Mouse (Mus musculus): Measurements from ENCODE around the gene Cfap100. TPM values are rescaled to one million over a fixed set of nuclear protein-coding genes. Genes with fewer than 3 reads are reported as not detected.
A peak's percentile ranks its signal among the peaks of the same experiment; 100 is the strongest.

Gene Cfap100
- 0.44 and 1.0 TPM in 2 replicates for polyA plus RNA-seq (2015; fragmentation: Nextera tagmentation; extraction: Ambion mirVana)

DNA sequence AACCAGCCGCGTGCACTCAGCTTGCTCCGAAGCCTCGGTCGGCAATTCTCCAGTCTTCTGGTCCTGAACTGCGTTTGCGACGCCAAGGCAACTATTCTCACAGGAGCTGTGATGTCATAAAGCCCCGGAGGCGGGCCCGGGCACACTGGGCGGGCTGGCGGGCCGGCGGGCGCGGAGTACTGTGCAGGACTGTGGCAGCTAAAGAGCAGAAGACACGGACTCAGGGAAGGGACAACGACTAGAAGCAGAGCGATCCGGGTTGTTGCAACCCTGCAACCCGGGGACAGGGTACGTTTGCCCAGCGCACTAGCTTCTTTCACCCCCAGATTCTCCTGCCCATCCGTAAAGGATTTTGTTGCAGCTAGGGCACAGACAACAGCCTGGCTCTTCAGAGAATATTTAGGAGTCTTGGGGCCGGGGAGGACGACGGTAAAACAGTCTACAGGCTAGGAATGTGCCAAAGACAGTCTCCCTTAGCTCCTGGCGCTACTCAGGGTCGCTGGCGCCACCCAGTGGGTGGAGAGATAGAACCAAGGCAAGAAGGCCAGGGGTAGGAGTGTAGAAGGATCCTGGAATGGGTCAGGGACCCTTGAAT is at the start of gene Cfap100:
Gene Cfap100, minus strand, starts transcription at position 418 of the 595 bp plus-strand sequence.
- H3K4me2 ChIP-seq = peak within 1 kb of the TSS; percentile 76
- ATAC-seq (ENCODE audit: insufficient number of reproducible peaks, low FRiP score, low TSS enrichment, low read depth) = peak; percentile 50
- peak within 1 kb of the TSS; percentile 18; the same call in 1 of the 2 replicates for H3K9ac ChIP-seq
- WGBS = under 1% methylated on average over 31 of the region's 31 CpGs
- peaks cover 10% of the 10 kb centered on the region; the same call in 1 of the 2 replicates for H3K4me1 ChIP-seq
- H3K27ac ChIP-seq = no peak within 1 kb of the TSS
- H3K9me3 ChIP-seq = no peaks in the 10 kb centered on the region
- H3K4me3 ChIP-seq = peak within 1 kb of the TSS; percentile 38
- peaks cover 16% of the 10 kb centered on the region for H3K27me3 ChIP-seq
- H3K36me3 ChIP-seq = no peaks in the 10 kb centered on the region

DNA sequence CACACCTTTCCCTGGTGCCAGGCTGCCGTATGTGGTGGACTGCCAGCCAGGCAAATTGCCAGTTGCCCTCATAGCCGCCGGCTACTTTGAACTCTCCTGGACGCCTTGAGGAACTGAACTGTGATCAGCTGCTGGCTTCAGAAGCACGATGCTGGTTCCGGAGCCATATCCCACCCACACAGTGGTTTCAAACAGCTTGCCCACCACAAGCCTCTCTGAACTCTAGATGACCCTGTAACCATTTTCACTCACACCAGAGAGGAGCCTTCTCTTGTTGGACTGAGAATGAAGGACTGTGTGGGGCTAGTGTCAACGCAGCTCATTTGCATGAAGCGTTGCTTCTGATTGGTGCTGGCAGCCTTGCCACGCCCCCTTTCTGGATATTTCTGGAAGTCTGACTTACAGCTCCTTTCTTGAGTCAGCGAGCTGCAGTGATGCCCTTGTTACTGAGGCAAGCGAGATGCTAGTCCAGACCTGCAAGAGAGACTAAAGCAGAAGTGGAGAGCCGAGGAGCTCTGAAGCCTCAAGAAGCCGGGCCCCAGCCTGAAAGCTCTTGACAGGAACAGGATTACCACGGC is 48.4 kb upstream of the Cfap100 start:
- Histone ChIP-seq H3K27me3 (no peaks in the 10 kb centered on the region), H3K36me3 (no peaks in the 10 kb centered on the region), H3K4me1 (peaks cover 17% of the 10 kb centered on the region), H3K9ac (no peak overlapping the region), H3K27ac (no peak overlapping the region), H3K4me3 (no peak overlapping the region), H3K9me3 (no peaks in the 10 kb centered on the region), H3K4me2 (no peak overlapping the region)
- no peak; the same call in 1 of the 2 replicates for ATAC-seq (ENCODE audit: insufficient number of reproducible peaks, low FRiP score, low TSS enrichment, low read depth)
- 44% methylated on average over 14 of the region's 14 CpGs for WGBS

DNA sequence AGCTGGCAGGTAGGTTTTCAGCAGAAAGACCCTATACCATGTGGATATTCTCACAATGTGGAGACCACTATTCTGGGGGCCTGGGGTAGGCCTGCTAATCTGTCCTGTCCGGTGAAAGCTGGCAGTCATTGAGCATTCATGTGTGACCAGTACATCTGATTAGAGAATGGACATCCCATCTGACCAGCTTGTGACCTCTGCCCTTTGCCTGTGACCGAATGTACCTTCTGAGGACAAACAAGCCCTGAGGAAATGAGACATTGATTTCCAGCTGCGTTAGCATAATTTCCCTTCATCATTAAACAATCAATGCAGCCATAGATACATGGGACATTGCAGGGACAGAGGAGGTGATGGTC is 47.2 kb upstream of the Cfap100 start:
- H3K4me1 ChIP-seq = peaks cover 29% of the 10 kb centered on the region
- no peak overlapping the region for H3K4me3 ChIP-seq
- no peaks in the 10 kb centered on the region for H3K9me3 ChIP-seq
- H3K9ac ChIP-seq = no peak overlapping the region
- WGBS = 83% methylated on average over 3 of the region's 3 CpGs
- H3K4me2 ChIP-seq = no peak overlapping the region
- no peak for ATAC-seq (ENCODE audit: insufficient number of reproducible peaks, low FRiP score, low TSS enrichment, low read depth)
- H3K27ac ChIP-seq = no peak overlapping the region
- no peaks in the 10 kb centered on the region for H3K36me3 ChIP-seq
- H3K27me3 ChIP-seq = no peaks in the 10 kb centered on the region

DNA sequence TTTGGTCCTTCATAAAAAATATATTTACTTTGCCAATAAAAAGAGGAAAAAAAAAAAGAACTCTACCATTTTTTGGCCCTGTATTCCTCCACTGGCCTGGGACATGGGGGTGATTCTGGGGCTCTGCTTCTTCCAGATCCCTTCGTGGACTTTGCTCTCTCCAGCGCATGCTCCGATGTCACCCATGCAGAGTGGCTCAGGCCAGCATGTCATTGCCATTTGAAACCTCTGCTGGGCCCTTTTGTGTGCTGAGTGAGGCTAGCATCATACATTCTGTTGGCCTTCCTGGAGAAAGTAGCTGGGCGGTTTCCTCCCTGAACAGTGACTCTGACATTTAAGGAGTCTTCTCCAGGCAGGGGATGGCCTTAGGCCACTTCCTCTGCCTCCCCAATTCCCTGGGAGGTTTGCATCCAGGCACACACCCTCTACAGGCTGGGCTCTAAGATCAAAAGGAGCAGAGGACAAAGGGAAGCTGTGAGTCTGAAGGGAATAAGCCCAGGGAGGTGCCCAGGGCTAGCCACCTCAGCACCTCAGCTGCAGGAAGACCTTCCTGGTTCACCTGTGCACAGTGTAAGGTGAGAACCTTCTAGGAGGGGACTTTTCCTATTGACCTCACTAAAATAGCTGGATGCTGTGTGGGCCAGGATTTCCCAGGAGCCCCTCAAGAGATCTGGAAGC is 46.7 kb upstream of the Cfap100 start:
- H3K27ac ChIP-seq = no peak overlapping the region
- no peaks in the 10 kb centered on the region for H3K9me3 ChIP-seq
- H3K4me1 ChIP-seq = peaks cover 34% of the 10 kb centered on the region
- no peaks in the 10 kb centered on the region for H3K36me3 ChIP-seq
- 77% methylated on average over 4 of the region's 4 CpGs for WGBS
- H3K4me3 ChIP-seq = no peak overlapping the region
- ATAC-seq (ENCODE audit: insufficient number of reproducible peaks, low FRiP score, low TSS enrichment, low read depth) = no peak
- H3K4me2 ChIP-seq = no peak overlapping the region
- no peaks in the 10 kb centered on the region for H3K27me3 ChIP-seq
- H3K9ac ChIP-seq = no peak overlapping the region

DNA sequence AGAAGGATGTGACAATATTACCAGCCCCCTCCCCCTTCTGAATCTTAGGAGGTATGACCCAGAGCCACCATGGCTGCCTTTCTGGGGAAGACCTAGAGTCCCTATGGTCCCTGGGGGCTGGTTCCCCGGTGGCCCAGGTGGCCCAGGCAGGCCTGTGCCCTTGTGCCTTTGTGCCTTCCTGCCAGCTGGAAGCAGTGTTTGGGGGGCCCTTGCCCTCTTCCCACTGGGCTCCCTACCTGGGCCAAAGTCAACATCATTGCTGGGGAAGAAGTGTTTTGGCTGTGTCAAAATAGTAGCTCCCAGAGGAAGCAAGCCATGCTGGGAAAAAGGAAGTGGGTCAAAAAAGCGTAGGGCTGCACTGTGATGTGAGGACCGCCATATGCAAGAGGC is 45.8 kb upstream of the Cfap100 start:
- Histone ChIP-seq H3K27ac (no peak overlapping the region), H3K9ac (no peak overlapping the region), H3K4me3 (no peak overlapping the region), H3K27me3 (no peaks in the 10 kb centered on the region), H3K4me1 (peaks cover 34% of the 10 kb centered on the region), H3K4me2 (no peak overlapping the region), H3K36me3 (no peaks in the 10 kb centered on the region), H3K9me3 (no peaks in the 10 kb centered on the region)
- ATAC-seq (ENCODE audit: insufficient number of reproducible peaks, low FRiP score, low TSS enrichment, low read depth) = no peak
- WGBS = 79% methylated on average over 3 of the region's 3 CpGs

DNA sequence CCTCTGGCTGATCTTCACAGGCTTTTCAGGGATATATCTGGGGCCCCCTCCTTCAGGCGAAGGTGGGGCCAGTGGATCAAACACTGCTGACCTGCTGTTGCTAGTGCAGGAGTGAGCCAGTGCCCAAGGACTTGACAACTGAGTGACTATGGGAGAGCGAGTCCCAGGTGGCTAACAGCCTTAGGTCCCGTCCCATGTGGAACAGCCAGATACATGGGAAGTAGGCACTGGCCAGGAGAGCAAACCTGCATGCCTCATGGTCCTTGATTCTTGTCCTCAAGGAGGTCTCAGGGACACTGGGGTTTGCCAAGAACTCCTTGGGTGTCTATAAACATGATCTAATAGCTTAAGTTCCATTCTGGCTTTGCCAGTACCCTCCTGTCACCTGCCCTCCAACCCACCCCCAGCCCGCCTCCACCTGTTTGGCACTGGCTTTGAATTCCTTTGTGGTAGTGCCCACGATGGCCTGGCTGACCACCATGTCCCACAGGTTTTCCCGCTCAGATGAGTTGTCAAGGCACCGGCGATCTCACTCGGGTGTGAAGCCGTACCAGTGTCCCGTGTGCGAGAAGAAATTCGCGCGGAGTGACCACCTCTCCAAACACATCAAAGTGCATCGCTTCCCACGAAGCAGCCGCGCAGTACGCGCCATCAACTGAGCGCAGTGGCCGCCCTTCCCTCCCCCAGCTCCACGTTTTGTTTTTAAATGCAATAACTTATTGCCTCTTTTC is 45.2 kb upstream of the Cfap100 start:
- H3K9me3 ChIP-seq = no peaks in the 10 kb centered on the region
- H3K9ac ChIP-seq = no peak overlapping the region
- no peaks in the 10 kb centered on the region for H3K27me3 ChIP-seq
- peaks cover 34% of the 10 kb centered on the region for H3K4me1 ChIP-seq
- H3K4me3 ChIP-seq = no peak overlapping the region
- ATAC-seq (ENCODE audit: insufficient number of reproducible peaks, low FRiP score, low TSS enrichment, low read depth) = no peak
- H3K27ac ChIP-seq = no peak overlapping the region
- H3K4me2 ChIP-seq = no peak overlapping the region
- H3K36me3 ChIP-seq = no peaks in the 10 kb centered on the region
- WGBS = 94% methylated on average over 24 of the region's 24 CpGs

DNA sequence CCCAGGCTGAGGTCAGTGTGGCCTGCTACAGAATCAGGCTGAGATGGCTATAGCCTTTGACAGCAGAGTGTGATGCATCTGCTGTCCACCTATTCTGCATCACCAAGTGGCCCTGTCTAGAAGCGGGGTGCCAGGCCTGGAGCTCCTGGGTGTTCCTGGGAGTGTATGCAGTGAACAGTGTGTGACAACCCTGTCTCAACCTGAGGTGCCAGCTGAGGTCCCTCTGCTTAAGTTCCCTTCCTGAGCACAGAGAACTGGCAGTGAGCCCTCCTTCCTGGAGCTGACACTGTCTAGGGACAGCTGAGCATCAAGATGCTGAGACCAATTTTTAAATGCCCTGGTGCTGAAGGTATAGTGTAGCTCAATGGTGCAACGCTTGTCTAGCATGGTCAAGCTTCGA is 44.1 kb upstream of the Cfap100 start:
- H3K27me3 ChIP-seq = no peaks in the 10 kb centered on the region
- H3K36me3 ChIP-seq = 0 out of 2 replicates have a peak, but pooled peaks cover 3% of the 10 kb centered on the region
- ATAC-seq (ENCODE audit: insufficient number of reproducible peaks, low FRiP score, low TSS enrichment, low read depth) = no peak
- WGBS = 90% methylated on average over 3 of the region's 3 CpGs
- H3K9ac ChIP-seq = no peak overlapping the region
- H3K4me2 ChIP-seq = no peak overlapping the region
- H3K9me3 ChIP-seq = no peaks in the 10 kb centered on the region
- H3K27ac ChIP-seq = no peak overlapping the region
- peaks cover 34% of the 10 kb centered on the region for H3K4me1 ChIP-seq
- H3K4me3 ChIP-seq = no peak overlapping the region

DNA sequence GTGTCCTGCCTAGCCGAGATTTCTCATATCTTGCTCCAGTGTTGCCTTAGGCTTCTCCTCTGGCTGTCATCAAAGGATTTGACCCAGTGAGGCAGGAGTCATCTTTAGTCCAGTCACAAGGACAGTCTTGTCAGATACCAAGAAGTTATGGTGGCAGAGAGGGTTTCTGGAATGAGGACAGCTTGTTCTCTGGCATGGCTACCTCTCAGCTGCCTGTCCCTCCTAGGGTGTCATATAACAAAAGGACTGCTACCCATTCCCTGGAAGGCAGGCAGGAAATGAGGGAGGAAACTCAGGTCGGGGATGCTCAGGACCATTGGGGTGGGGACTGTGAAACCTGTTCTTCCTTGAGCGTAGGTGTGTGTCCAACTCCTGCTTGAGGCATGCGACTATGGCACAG is 43.5 kb upstream of the Cfap100 start:
- Histone ChIP-seq H3K36me3 (peaks cover 9% of the 10 kb centered on the region; the same call in 1 of the 2 replicates), H3K27ac (peak overlapping the region; percentile 83), H3K4me1 (peaks cover 34% of the 10 kb centered on the region), H3K4me3 (no peak overlapping the region), H3K27me3 (no peaks in the 10 kb centered on the region), H3K4me2 (no peak overlapping the region), H3K9ac (no peak overlapping the region), H3K9me3 (no peaks in the 10 kb centered on the region)
- WGBS = 62% methylated on average over 4 of the region's 4 CpGs
- no peak for ATAC-seq (ENCODE audit: insufficient number of reproducible peaks, low FRiP score, low TSS enrichment, low read depth)

DNA sequence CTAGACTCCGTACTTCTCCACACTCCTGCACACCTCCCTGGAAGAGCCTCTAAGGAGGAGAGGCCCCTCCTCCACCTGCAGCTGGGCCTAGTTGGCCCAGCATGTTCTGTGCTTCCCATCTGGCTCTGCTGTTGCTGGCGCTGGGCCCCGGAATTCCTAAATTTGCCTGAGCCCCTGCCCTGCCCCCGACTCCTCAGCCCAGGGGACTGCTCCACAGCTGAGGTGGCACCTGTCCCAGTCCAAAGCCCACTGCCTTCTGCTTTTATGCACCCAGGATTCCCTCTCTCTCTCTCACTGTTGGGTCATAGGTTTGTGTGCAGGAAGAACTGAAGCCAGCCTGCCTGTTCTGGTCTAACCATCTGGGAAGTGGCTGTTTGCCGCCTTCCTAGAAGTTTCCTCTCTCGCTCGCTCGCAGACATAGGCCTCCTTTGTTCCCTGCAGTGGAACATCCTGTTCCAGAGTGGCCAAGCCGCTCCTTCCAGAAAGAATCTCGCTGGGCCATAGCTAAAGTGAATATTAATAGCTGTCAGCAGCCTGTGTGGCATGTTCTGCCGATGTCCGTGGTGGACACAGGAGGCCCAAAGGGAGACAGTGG is 42.4 kb upstream of the Cfap100 start:
- no peaks in the 10 kb centered on the region for H3K27me3 ChIP-seq
- WGBS = 24% methylated on average over 12 of the region's 12 CpGs
- ATAC-seq (ENCODE audit: insufficient number of reproducible peaks, low FRiP score, low TSS enrichment, low read depth) = peak; percentile 71

DNA sequence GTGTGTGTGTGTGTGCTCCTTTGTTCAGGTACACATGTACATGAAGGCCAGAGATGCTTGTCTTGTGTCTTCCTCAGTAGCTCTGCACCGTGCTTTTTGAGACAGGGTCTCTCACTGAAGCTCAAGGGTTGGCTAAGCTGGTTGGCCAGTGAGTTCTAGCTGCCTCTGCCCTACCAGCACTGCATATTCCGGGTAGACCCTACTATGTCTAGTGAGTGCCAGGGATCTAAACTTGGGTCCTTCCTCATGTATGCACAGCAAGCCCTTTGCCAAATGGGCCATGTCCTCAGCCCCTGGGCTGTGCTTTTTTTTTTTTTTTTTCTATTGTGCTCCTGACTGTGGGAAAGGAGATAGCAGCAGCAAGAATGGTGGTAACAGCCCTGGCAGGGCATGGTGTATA is 41.7 kb upstream of the Cfap100 start:
- H3K27ac ChIP-seq = 0 out of 2 replicates have a peak overlapping the region, but pooled peaks have one; percentile 83
- ATAC-seq (ENCODE audit: insufficient number of reproducible peaks, low FRiP score, low TSS enrichment, low read depth) = no peak
- H3K9ac ChIP-seq = no peak overlapping the region
- H3K9me3 ChIP-seq = no peaks in the 10 kb centered on the region
- peaks cover 28% of the 10 kb centered on the region for H3K4me1 ChIP-seq
- 0 out of 2 replicates have a peak, but pooled peaks cover under 1% of the 10 kb centered on the region for H3K27me3 ChIP-seq
- H3K36me3 ChIP-seq = peaks cover 16% of the 10 kb centered on the region; the same call in 1 of the 2 replicates
- H3K4me3 ChIP-seq = no peak overlapping the region
- 97% methylated on average over 2 of the region's 2 CpGs for WGBS
- H3K4me2 ChIP-seq = no peak overlapping the region

More for the DNA sequence above, 42.4 kb upstream of the Cfap100 start:
- Histone ChIP-seq H3K4me2 (no peak overlapping the region), H3K4me3 (no peak overlapping the region), H3K36me3 (peaks cover 16% of the 10 kb centered on the region; the same call in 1 of the 2 replicates), H3K9me3 (no peaks in the 10 kb centered on the region), H3K4me1 (peaks cover 28% of the 10 kb centered on the region), H3K9ac (no peak overlapping the region), H3K27ac (peak overlapping the region; percentile 83)

DNA sequence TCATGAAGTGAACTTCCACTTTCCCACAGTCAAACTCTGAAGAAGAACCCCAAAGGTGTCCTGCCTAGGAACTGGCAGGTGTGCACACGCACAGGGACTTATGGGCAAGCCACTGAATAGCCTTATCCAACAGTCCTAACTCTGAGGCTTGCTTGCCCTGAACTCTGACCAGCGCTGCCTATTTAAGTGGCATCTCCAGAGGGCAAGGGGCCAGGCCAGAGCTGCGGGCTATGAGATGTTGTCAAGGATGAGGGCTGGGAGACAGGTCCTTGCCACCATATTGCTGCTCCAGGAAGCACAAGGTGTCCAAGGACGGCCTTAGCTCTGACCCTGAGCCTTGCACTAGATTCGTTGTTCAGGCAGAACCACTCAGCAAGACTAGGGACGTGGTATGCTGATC is 40.4 kb upstream of the Cfap100 start:
- H3K4me1 ChIP-seq = peaks cover 24% of the 10 kb centered on the region
- H3K27me3 ChIP-seq = peaks cover 5% of the 10 kb centered on the region; the same call in 1 of the 2 replicates
- H3K36me3 ChIP-seq = peaks cover 16% of the 10 kb centered on the region; the same call in 1 of the 2 replicates
- no peak overlapping the region for H3K4me3 ChIP-seq
- WGBS = 91% methylated on average over 6 of the region's 6 CpGs
- H3K9ac ChIP-seq = no peak overlapping the region
- H3K4me2 ChIP-seq = no peak overlapping the region
- H3K9me3 ChIP-seq = no peaks in the 10 kb centered on the region
- no peak for ATAC-seq (ENCODE audit: insufficient number of reproducible peaks, low FRiP score, low TSS enrichment, low read depth)
- no peak overlapping the region for H3K27ac ChIP-seq

Measured in limb, embryonic 15.5 days (tissue).